Mouse (Mus musculus) cerebellum, postnatal 14 days (tissue): Measurements from ENCODE around the gene Ip6k2.

Experiments
- DNase-seq, 2 experiments: peaks; one replicate each; pipeline ENCODE4 v3.0.0; 2021; ENCODE audit warnings: mixed read lengths in 2 of 2

Ip6k2 gene

DNA sequence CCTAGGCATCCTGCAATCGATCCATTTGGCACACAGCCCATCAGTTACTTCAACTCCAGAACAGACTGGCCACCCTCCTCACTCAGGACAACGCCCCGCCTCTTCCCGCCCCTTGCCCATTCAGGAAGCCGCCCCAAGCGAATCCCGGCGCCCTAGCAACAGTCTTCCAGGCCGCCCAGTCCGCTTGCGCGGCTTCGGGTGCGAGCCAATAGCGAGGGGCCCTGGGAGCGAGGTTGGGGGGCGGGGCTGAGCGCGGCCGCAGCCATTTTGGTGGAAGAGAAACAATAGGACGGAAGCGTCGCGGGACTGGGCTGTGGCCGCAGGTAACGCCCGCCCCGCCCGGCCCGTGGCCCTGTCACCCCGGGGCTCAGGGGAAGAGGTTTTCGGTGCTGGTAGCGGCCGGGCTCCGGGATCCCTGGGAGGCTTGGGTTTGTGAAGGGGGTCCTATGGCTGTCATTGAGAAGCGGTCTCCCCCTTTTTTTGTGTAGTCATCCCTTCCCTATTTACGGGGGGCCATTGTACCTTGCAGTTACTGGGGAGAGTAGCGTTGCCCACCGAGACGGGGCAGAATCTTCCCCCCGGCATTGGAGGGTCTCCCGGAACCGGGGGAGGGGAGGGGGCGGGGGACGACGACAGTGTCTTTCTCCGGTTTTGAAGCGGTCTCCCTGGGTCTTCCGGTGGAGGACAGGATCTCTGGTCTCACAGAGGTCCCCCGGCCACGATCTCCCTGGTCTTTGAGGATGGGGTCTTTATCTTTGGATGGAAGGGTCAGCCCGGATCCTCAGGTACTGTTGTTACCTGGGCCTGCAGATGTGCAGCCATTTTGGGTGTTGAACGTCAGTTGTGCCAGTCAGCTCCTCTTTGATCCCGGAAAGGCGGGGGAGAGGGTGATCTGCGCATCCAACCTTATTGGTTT lies at the start of gene Ip6k2:
TSS of gene Ip6k2 (plus strand) at position 249 of the 916 bp plus-strand sequence.
- DNase-seq = peak; percentile 98 to 99

DNA sequence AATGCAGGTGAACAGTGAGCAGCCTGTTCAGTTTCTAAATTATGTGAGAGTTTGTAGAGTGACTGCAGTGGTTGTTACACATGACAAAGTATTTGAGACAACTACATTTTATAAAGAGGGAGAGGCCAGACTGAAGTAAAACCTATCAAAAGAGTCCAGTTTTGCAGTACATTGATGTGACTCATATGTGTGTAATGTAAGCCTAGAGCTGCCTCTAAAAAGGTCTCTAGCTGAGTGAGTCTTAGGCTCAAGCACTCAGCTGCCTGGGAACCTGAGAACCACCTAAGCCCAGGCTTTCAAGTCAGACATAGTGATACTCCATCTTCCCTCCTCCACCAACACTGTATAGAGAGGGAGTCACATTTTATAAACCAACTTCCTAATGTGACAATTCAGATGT lies 49.0 kb upstream of the Ip6k2 start:
- DNase-seq = no peak

DNA sequence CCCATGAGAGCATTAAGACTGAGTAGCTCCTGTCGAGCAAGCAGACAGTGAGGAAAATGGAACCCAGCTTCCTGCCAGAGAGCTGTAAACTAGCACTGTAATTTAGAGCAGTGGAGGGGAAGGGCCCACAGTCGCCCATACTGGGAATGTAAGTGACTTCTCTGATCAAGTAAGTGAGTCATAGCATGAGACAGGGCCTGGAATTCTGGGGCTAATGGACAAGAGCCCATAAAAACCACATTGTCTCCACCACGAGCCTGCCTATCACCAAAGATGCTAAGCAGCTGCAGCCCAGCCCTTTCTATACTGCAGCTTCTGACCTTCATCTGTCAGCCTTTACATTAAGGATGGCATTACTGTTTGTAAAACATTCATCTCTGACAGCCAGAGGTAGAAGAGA lies 44.4 kb upstream of the Ip6k2 start:
- no peak for DNase-seq

DNA sequence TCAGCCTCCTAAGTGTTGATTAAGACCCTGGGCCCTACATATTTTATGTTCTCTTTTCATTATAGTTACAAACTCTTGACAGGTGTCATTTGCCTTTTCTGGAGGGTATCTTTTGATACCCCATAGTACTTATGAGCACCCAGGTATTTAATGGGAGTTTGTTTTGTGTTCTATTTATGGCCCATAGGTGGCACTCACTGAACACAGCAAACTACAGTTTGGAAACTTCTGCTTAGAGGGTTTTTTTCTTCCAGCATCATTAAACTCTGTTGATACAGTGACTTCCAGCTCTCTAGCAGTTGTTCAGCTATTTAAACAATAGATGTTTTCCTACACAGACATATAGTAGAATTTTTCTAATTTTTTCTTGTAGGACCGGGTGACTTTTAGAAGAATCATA lies 43.5 kb upstream of the Ip6k2 start:
- DNase-seq = no peak

DNA sequence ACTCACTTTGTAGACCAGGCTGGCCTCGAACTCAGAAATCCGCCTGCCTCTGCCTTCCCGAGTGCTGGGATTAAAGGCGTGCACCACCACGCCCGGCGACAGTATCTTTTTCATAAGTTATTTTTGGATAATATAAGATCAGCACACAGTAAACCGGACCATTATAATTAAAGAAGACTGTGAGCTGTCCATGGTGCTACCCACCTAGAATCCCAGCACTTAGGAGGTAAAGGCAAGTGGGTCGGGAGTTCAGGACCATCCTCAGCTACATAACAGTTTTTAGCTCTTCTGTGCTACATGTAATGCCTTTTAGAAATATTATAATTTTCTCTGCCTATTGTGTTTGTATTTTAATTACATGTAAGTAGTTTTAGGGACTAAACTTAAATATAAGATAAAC lies 41.5 kb upstream of the Ip6k2 start:
- DNase-seq = no peak

DNA sequence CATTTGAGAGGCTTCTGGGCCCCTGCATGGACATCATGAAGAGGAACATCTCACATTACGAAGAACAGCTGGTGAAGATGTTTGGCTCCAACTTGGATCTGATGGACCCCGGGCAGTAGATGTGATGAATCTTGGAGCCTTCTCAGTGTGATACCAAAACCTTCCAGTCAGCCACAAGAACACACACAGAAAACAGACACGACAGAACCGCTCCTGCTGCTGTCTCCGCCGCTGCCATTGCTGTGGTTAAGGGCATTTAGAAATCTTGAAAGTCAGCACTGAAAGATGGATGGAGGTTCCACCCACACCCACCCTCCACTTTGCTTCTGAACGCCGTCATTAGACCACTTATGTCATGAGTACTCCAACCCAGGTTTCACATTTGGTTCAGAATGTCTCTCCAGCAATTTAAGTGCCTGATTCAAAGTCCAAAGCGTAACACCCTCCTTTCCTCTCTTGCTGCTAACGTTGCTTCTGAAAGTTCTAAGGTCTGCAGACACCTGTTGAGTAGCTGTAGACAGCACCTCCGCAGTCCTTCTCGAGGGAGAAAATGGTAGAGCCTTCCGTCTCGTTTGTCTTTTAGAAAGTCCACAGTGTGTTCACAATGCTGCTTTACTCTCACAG lies 36.6 kb upstream of the Ip6k2 start:
- no peak for DNase-seq

DNA sequence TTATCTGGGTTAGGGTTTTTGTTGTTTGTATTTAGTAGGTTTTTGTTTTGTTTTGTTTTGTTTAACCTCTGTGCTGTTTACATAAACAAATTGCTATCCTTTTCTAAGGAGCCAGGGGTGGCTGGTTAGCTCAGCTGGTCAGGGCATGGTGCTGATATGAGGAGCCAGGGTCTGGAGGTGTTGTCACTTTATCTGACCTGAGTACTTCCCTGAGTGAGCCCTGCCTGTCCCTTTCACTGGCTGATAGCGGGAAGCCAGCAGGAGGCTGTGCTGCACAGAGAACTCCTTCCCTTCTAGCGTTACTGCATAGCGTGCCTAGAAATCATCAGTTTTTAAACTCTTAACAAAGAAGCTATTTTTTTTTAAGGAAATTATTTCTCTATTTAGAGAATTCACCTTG lies 35.9 kb upstream of the Ip6k2 start:
- no peak for DNase-seq

DNA sequence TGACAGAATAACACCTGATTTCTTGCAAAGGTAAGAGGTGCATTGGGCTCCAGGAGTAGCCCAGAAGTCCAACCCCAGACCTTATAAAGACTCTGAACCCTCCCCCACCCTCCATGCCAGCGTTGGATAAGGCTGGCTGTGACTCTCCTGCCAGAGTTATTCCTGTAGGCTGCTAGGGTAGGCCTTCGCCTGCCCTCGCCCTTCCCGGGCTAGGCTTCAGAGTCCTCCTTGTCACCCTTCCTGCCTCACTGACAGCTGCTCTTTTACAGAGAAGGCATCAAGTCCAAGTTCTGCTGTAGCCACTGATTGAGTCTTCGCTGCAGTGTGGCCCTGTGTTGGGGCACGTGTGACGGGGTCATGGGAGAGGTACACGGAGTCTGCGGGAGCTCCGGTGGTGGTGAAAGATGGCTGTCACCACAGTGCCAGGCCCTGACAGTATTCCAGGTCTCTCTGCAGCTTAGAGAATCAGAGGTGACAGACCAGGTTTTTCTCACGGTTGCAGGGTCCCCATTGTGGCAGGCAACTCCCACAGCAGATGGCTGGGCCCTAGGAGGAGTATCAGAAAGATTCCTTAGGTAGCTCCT lies 34.9 kb upstream of the Ip6k2 start:
- peak; percentile 22 to 24 for DNase-seq

DNA sequence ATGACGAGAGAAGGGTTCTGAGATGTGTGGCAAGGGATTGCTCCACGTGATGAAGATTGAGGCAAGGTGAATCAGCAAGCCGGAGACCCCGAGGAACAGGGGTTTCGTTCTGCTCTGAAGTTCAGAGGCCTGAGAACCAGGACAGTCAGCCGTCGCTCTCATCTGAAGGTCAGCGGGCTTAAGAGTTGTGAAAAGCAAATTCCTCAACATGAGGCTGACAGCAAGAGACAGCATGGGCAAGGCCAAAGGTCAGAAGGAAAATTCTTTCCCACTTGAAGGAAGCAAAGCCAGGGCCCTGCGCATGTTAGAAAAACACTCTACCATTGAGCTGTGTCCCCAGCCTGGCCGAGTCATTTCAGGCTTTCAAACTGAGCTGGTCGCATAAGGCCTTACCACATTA lies 33.0 kb upstream of the Ip6k2 start:
- DNase-seq = no peak

DNA sequence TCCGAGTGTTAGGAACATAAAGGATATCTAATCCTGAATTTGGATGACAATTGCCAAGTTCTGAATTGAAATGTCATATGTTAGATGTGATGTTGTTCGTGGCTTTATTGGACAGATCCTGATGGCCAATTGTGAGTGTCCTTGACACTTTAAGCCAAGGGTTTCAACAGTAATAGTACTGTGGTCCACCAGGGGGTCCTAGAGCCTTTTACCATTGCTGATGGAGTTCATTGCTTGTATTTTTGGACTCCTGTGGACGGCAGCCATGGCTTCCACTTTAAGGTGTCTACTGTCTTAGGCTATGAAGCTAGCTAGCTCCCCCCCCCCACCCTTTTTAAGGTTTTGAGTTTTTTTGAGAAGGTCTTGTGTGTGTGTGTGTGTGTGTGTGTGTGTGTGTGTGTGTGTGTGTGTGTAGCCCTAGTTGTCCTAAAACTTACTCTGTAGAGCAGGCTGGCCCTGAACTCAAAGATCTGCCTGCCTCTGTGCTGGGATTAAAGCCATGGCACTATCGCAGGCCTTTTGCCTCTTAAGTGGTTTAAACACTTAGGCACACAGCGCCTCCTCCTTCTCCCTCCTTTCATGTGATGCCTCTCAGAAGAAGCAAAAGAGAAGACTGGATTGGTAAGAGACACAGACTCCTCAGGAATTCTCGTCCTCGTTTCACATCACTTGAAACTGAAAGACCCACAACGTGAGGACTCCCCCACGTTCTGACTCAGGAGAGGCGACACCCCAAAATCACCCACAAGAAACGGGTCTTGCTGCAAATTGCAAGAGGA lies 31.3 kb upstream of the Ip6k2 start:
- DNase-seq = no peak

DNA sequence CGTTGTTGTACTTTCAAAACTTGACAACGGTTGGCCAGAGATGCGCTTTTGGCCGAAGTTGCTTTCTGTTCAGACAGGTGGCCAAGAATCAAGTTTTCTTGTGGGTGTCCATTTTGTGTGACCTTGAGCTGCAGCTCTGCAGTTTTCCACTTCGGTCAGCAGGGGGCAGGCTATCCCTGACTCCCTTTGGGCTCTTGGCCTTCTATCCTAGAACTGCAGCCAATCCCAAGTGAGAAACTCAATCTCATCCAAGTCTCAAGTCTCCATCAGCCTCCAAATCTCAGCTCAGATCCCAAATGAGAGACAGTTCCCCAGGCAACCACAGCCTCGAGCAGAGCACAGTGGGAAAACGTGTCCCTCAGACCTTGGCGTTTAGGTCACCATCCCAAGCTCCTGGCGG lies 30.3 kb upstream of the Ip6k2 start:
- DNase-seq = peak; percentile 87 to 88

DNA sequence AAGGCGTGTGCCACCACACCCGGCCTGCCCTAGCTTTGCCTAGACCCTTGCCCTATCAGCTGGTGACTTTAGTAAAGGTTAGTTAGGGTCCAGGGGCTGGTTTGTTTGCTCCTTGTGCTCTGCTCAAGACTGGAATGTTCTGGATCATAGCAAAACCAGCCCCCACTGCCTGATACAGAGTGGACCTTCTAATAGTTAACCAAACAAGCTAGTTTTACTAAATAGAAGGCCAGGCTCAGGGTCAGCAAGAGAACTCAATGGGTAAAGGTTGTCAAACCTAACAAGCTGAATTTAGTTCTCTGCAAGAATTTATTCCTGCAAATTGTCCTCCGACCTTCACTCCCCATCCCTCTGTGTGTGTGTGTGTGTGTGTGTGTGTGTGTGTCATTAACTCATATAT lies 29.6 kb upstream of the Ip6k2 start:
- no peak for DNase-seq

DNA sequence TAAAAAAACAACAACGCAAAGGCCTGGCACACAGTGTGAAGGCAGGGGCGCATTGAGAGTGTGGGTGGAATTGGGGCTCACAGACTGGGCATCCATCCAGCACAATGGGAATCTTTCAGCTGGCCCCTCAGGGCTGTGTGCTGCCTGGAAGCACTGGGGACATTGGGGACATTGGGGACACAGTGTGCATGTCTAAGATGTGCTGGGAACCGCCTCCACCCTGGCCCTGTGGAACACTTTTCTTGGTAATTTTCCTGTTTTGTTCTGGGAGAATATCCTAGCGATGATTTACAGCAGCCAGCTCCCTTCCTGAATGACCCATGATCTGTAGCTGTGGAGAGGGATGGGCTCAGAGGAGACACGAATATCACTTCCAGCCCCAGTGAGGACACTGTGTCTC lies 29.2 kb upstream of the Ip6k2 start:
- peak in 1 of 2 experiments; percentile 32 for DNase-seq

DNA sequence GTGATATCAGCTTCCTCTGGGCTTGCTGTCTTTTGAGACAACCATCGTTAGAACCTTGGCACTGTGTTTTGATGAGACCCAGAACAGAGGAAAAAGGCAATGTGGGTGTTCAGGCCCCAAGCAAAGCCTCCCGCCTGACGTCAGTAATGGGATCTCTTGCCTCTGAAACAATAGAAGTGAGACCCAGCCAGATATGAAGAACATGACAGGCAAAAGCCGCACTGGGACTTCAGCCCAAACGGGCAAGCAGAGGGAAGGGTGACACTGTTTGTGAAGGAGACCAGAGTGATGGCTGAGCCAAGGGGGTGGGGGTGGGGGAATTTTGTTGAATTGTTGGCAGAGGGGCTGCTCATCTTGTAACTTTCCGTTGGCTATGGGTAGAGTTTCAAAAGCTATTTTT lies 26.2 kb upstream of the Ip6k2 start:
- no peak for DNase-seq

DNA sequence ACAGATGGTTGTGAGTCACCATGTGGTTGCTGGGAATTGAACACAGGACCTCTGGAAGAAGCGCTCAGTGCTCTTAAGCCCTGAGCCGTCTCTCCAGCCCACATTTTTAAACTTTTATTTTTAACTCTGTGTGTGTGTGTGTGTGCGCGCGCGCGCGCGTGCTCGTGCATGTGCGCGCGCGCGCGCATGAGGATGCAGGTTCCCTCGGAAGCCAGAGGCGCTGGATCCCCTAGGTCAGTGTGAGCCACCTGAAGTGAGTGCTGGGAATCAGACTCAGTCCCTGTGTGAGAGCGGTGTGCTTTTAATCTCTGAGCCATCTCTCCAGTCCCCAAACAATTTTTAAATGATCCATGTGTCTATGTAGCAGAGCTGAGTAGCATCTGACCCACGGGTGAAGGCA lies 24.5 kb upstream of the Ip6k2 start:
- DNase-seq = no peak

DNA sequence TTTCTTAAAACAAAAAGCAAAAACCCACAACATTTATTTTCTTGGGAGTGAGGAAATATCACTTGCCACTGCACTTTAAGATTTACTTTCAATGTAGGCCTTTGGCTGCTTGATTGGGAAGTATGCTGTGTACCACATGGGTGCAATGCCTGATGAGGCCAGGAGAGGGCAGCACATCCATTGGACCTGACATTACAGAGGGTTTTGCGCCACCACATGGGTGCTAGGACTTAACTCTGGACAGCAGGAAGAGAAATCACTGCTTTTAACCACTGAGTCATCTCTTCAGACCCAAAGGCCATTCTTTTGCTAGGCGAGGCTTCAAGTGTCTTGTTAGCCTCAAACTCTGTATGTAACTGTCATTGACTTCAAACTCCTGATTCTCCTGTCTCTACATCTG lies 23.8 kb upstream of the Ip6k2 start:
- peak; percentile 56 to 76 for DNase-seq

DNA sequence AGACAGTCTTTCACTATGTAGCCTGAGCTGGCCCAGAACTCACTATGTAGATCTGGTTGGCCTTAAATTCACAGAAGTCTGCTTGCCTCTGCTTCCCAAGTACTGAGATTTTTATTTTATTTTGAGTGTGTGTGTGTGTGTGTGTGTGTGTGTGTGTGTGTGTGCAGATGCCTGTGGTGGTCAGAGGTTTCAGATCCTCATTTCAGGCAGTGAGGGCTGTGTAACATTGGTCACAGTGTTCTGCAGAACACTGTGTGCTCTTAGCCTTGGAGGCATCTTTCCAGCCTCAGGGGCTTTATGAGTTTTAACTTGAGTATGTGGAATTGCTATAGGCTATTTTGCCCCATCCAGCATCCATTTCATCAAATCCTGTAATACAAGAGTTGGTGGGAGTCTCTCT lies 22.0 kb upstream of the Ip6k2 start:
- DNase-seq = no peak

DNA sequence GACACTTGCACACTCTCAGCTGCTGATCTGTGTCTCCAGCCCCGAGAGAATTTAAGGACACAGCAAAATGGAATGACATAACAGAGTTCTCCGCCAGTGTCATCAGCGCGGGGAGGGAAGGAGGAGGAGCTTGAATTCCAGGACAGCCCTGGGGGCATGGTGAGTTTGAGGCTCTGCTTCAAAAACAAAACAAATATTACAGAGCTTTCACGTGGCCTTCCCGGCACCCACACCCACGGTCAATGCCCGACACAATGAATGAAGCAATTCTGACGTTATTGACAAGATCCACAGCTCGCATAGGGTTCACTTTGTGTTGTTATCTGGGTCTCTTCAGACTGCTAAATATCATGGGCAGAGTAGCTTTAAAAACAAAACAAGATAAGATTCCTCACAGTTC lies 18.6 kb upstream of the Ip6k2 start:
- DNase-seq = no peak

DNA sequence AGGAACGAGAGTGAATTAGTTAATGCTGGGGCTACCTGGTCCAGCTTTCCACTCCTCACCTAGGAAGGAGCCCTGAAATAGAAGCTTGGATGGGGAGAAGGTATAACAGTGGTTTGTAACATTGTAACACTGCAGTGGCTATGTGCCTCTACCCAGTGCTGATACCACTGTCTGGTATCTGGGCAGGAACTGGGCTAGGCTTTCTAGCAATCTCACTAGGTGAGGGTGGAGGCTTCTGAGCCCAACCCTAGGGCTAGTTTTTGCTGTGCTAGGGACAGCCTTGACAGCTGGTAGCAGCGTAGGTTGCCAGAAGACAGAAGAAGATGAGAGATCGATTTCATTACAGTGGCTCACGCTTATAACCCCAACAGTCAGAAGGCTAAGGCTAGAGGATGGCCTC lies 7.0 kb upstream of the Ip6k2 start:
- no peak for DNase-seq

DNA sequence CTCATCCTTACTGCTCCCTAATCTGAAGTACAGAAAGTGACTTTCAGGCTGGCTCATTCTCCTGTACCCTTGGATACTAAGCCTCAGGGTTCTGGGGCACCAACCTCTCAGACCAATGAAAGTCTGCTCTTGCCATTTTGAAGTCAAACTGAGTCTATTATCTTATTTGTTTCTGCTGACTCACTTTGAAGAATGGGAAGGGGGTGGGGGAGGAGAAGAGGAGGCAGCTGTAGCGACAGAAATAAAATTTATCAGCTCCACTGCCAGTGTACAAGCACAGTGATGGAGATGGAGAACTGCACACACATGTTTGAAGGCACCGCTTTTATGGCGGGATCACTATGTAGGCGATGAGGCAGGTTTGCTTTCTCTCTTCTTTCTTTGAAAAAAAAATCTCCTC lies 6.3 kb upstream of the Ip6k2 start:
- no peak for DNase-seq

DNA sequence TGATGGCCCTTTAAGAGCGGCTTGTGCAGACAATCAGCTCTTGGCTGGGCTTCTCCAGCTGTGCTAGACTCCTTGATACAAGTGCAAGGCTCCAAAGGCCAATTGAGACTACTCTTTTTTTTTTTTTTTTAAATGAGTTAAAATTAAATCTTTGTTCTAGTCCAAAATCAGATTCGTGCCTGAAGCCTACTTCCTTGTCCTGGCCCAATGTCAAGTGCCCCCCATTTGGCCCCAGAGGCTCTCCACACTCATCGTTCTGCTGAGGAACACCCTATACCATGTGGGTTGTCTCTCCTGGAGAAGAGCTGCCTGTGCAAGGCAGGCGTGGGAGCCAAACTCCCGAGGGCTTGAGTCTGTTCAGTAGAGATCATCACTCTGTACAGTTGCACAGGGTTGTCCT lies 2.6 kb upstream of the Ip6k2 start:
- DNase-seq = no peak

DNA sequence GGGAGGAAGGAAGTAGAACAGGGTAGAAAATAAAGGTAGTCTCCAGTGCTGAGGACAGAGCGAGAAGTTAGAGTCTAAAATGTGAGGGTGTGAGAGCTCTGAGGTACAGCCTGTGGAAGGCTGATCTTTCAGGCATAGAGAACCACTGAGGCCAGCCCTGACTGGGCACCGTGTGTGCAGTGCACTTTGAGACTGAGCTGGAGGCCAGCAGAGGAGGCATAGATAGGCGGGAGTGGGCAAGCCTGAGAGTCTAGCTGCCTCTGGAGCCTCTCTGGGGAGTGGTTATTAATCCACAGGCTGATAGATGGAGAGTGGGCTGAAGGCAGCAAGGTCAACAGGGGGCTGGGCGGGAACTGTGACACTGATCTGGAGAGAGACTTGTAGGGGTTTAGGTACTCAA lies 1.7 kb upstream of the Ip6k2 start:
- no peak for DNase-seq

DNA sequence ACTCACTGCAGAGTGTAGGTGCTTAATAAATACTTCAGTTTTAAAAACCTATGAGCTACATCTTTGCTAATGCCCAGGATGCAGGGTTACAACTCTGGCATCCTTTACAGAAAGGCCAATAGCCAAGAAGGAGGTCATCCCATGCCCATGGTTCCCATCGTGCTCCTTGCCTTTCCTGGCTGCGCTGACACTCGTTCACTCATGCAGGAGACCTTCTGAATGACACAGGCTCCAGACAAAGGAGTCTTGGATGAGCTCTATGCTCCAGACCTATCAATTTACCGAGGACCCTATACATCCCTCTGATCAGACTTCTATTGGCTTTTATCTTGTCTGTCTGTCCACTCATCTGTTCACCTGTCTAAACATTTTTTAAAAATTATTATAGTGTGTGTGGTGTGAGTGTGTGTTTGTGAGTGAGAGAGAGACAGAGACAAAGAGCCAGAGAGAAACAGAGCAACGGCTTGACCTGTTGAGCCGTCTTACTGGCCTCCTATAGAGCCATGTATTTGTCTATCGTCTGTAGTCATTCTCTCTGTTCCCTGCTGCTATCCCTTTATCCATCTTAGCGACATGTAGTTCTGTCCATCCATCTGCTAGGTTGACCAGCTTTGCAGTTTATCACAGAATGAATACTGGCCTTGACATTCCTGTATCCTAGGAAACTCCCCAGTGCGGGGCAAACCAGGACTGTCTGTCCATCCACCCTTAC lies 604 bp upstream of the Ip6k2 start:
- DNase-seq = peak; percentile 44 to 65
